Mouse (Mus musculus) lung, postnatal 0 days (tissue): ENCODE results near the gene Akap6.

Experiments
- CTCF ChIP-seq: IDR thresholded peaks from 2 replicates; pipeline ENCODE4 v1.5.1; 2016; ENCODE audit warnings: antibody characterized with exemption, mild to moderate bottlenecking
- EP300 ChIP-seq: IDR thresholded peaks from 2 replicates; pipeline ENCODE4 v1.6.1; 2016; ENCODE audit warnings: antibody characterized with exemption, mild to moderate bottlenecking, control low read depth

DNA sequence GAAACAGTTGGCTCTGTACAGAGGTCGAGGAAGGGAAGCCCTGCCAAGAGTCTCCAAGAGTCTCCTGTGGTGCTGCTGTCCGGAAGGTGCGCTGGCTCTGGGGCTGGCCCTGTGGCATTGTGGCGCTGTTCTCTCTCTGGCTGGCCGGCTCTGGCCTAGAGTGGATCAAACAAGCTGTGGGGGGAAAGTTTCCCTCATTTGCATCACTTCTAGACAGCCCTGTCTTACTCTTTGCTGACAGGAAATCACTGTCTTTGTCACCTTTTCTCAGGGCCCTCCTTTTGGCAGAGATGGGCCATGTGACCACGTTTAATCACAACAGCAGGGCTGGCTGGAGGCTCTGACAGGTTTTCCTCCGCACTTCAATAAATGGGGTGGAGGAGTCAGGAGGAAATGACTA is 333.6 kb downstream of the Akap6 start:
- no peak for TF ChIP-seq EP300
- no peak; the same call in 1 of the 2 replicates for TF ChIP-seq CTCF
